Mouse (Mus musculus) CH12.LX (cell line): ENCODE data around the gene Cacna1b. TPM values are rescaled to one million over a fixed set of nuclear protein-coding genes. Genes with fewer than 3 reads are reported as not detected.
A peak's percentile ranks its signal among the peaks of the same experiment; 100 is the strongest.

ENCODE experiments used
- DNase-seq: peaks from one replicate; pipeline ENCODE4 v3.0.0-alpha.2; 2013; ENCODE audit errors: extremely low read depth
- H3K27ac ChIP-seq: 2 replicates; pipeline ENCODE4 v1.5.1; 2012; ENCODE audit warnings: low read depth, mild to moderate bottlenecking, control low read depth, moderate library complexity; ENCODE audit not compliant: insufficient read depth
- H3K27me3 ChIP-seq: replicated peaks from 2 replicates; pipeline ENCODE3; 2012; ENCODE audit warnings: inconsistent platforms
- H3K36me3 ChIP-seq, 2 experiments: replicated peaks in 1 of 2; 2 replicates each; pipeline versions ENCODE3 to v1.6.1; 2012; ENCODE audit warnings: inconsistent platforms in 1 of 2, low read length in 1 of 2, mild to moderate bottlenecking in 1 of 2, mixed read lengths in 1 of 2, moderate library complexity in 1 of 2; ENCODE audit not compliant: control insufficient read depth in 1 of 2, insufficient read depth in 1 of 2
- H3K4me1 ChIP-seq, 2 experiments: 2 replicates each; pipeline ENCODE4 v1.6.1; 2012; ENCODE audit warnings: inconsistent platforms in 1 of 2, moderate library complexity in 1 of 2; ENCODE audit not compliant: insufficient read depth in 2 of 2, control insufficient read depth in 1 of 2
- H3K4me2 ChIP-seq: 2 replicates; pipeline ENCODE4 v1.6.1; 2012; ENCODE audit warnings: low read depth, mild to moderate bottlenecking, control low read depth; ENCODE audit not compliant: poor library complexity, insufficient read depth, severe bottlenecking
- H3K4me3 ChIP-seq, 3 experiments: fragments of 150-350 bp in 1 of 3; sonication (generic) in 1 of 3; replicated peaks in 1 of 3; 2 replicates each; pipeline versions ENCODE3 to v1.5.1; 2011 to 2012; ENCODE audit warnings: low read depth in 2 of 3, low read length in 2 of 3, mild to moderate bottlenecking in 2 of 3, moderate library complexity in 2 of 3, control low read depth in 1 of 3, improper control_type of control experiment in 1 of 3, inconsistent platforms in 1 of 3, mixed read lengths in 1 of 3; ENCODE audit not compliant: poor library complexity in 1 of 3
- H3K79me2 ChIP-seq: replicated peaks from 2 replicates; pipeline ENCODE4 v1.6.1; 2012; ENCODE audit warnings: mild to moderate bottlenecking, moderate library complexity; ENCODE audit not compliant: control insufficient read depth, poor library complexity, insufficient read depth, severe bottlenecking; ENCODE audit errors: extremely low read depth
- H3K9ac ChIP-seq: 2 replicates; pipeline ENCODE4 v1.6.1; 2012; ENCODE audit warnings: low read depth, mild to moderate bottlenecking, control low read depth, moderate library complexity; ENCODE audit not compliant: insufficient read depth
- H3K9me3 ChIP-seq: replicated peaks from 2 replicates; pipeline ENCODE3; 2012; ENCODE audit warnings: low read length, inconsistent platforms, mixed read lengths
- CHD1 ChIP-seq: IDR thresholded peaks from 2 replicates; pipeline ENCODE4 v1.6.1; 2012; ENCODE audit warnings: low read depth, low read length, improper control_type of control experiment, inconsistent platforms
- CHD2 ChIP-seq: IDR thresholded peaks from 2 replicates; pipeline ENCODE4 v1.6.1; 2011; ENCODE audit warnings: low read length, improper control_type of control experiment
- CTCF ChIP-seq, 2 experiments: IDR thresholded peaks in 1 of 2; conservative IDR thresholded peaks in 1 of 2; 2 replicates each; pipeline ENCODE4 v1.5.1; 2011 to 2012; ENCODE audit warnings: low read depth in 2 of 2, low read length in 2 of 2, improper control_type of control experiment in 1 of 2, inconsistent platforms in 1 of 2, mild to moderate bottlenecking in 1 of 2, moderate library complexity in 1 of 2
- ELF1 ChIP-seq: IDR thresholded peaks from 2 replicates; pipeline ENCODE4 v1.6.1; 2014; ENCODE audit warnings: low read depth, mild to moderate bottlenecking, inconsistent platforms, low read length, improper control_type of control experiment
- HCFC1 ChIP-seq: IDR thresholded peaks from 2 replicates; pipeline ENCODE4 v1.6.1; 2012; ENCODE audit warnings: low read depth, mild to moderate bottlenecking, inconsistent platforms, low read length, improper control_type of control experiment
- IRF4 ChIP-seq: IDR thresholded peaks from 2 replicates; pipeline ENCODE4 v1.6.1; 2014; ENCODE audit warnings: low read depth, mild to moderate bottlenecking, inconsistent platforms, low read length, improper control_type of control experiment
- JUN ChIP-seq: IDR thresholded peaks from 2 replicates; pipeline ENCODE4 v1.6.1; 2011; ENCODE audit warnings: low read depth, mild to moderate bottlenecking, low read length, improper control_type of control experiment, moderate library complexity; ENCODE audit not compliant: insufficient read depth
- JUND ChIP-seq: conservative IDR thresholded peaks from 2 replicates; pipeline ENCODE4 v1.6.1; 2011; ENCODE audit warnings: low read depth, low read length, improper control_type of control experiment
- MAFK ChIP-seq: IDR thresholded peaks from 2 replicates; pipeline ENCODE4 v1.6.1; 2011; ENCODE audit warnings: low read length, improper control_type of control experiment; ENCODE audit not compliant: insufficient replicate concordance
- MAX ChIP-seq: IDR thresholded peaks from 2 replicates; pipeline ENCODE4 v1.6.1; 2011; ENCODE audit warnings: low read length, improper control_type of control experiment
- MAZ ChIP-seq: IDR thresholded peaks from 2 replicates; pipeline ENCODE4 v1.6.1; 2012; ENCODE audit warnings: low read depth, mild to moderate bottlenecking, inconsistent platforms, low read length, improper control_type of control experiment, moderate library complexity
- MEF2A ChIP-seq: IDR thresholded peaks from 2 replicates; pipeline ENCODE4 v1.6.1; 2014; ENCODE audit warnings: low read depth, mild to moderate bottlenecking, inconsistent platforms, low read length, improper control_type of control experiment, borderline replicate concordance
- MXI1 ChIP-seq: IDR thresholded peaks from 2 replicates; pipeline ENCODE4 v1.6.1; 2011; ENCODE audit warnings: mild to moderate bottlenecking, low read depth, low read length, improper control_type of control experiment
- NELFE ChIP-seq: IDR thresholded peaks from 2 replicates; pipeline ENCODE4 v1.6.1; 2011; ENCODE audit warnings: low read depth, low read length, improper control_type of control experiment
- NRF1 ChIP-seq: IDR thresholded peaks from 2 replicates; pipeline ENCODE4 v1.6.1; 2014; ENCODE audit warnings: low read depth, mild to moderate bottlenecking, inconsistent platforms, low read length, improper control_type of control experiment, moderate library complexity
- RCOR1 ChIP-seq: conservative IDR thresholded peaks from 2 replicates; pipeline ENCODE4 v1.6.1; 2012; ENCODE audit warnings: low read depth, mild to moderate bottlenecking, inconsistent platforms, low read length, improper control_type of control experiment
- SMC3 ChIP-seq: IDR thresholded peaks from 2 replicates; pipeline ENCODE4 v1.6.1; 2011; ENCODE audit warnings: low read depth, low read length, improper control_type of control experiment
- TCF12 ChIP-seq: IDR thresholded peaks from 2 replicates; pipeline ENCODE4 v1.6.1; 2014; ENCODE audit warnings: low read depth, mild to moderate bottlenecking, inconsistent platforms, low read length, improper control_type of control experiment
- UBTF ChIP-seq: IDR thresholded peaks from 2 replicates; pipeline ENCODE4 v1.6.1; 2012; ENCODE audit warnings: low read depth, mild to moderate bottlenecking, inconsistent platforms, low read length, improper control_type of control experiment, moderate library complexity
- USF1 ChIP-seq: IDR thresholded peaks from 2 replicates; pipeline ENCODE4 v1.6.1; 2014; ENCODE audit warnings: low read depth, mild to moderate bottlenecking, inconsistent platforms, low read length, improper control_type of control experiment
- ZKSCAN1 ChIP-seq: IDR thresholded peaks from 2 replicates; pipeline ENCODE4 v1.6.1; 2012; ENCODE audit warnings: low read depth, inconsistent platforms, low read length, improper control_type of control experiment, borderline replicate concordance
- dilution Hi-C: fragments of 300-500 bp; cut with MboI; formaldehyde crosslinking; loops from 2 replicates; pipeline ENCODE4 v1.14.3; 2020; ENCODE audit warnings: low sequenced_read_pairs; ENCODE audit not compliant: extremely low pct_unique_long_range_greater_than_20kb, extremely low pct_ligation_motif_present
- in situ Hi-C: fragments of 300-500 bp; cut with MboI; formaldehyde crosslinking; loops from 3 replicates; pipeline ENCODE4 v1.14.3; 2019; ENCODE audit warnings: low sequenced_read_pairs, low pct_ligation_motif_present, low pct_unique_long_range_greater_than_20kb, mixed read lengths
- polyA plus RNA-seq: library from polyadenylated mRNA; unstranded; fragments of >175 nt; gene quantifications from 2 replicates; pipeline ENCODE4 v1.2.1, GENCODE M21; 2012; ENCODE audit warnings: low read depth; ENCODE audit not compliant: insufficient read length
- total RNA-seq, 2 experiments: library from RNA; depleted of rRNA; stranded (reverse); fragments of 300-350 nt in 1 of 2; fragments of >200 nt in 1 of 2; gene quantifications; 2 replicates each; pipeline ENCODE4 v1.2.3; 2012 to 2014

The Cacna1b gene
- total and polyA plus RNA-seq, 3 experiments: 0.16 to 0.72 TPM; not detected in 1

GRCm38 (mm10) chr2:24680176-24680575 lies 82.8 kb downstream of the Cacna1b start:
- Histone ChIP-seq H3K27me3 (no peaks in the 10 kb centered on the region), H3K4me2 (no peak overlapping the region), H3K36me3 (no peaks in the 10 kb centered on the region), H3K9me3 (no peaks in the 10 kb centered on the region), H3K79me2 (no peaks in the 10 kb centered on the region), H3K4me1 (peaks cover 0 to 8% of the 10 kb centered on the region in 2 experiments; a peak in 2 of 4 replicates), H3K27ac (no peak overlapping the region), H3K4me3 (no peak overlapping the region), H3K9ac (no peak overlapping the region)
- dilution Hi-C loops (no loop called here), in situ Hi-C loops (no loop called here)
- DNase-seq: no peak
- no peak for TF ChIP-seq CTCF (conservative IDR thresholded peaks at IDR 0.05 in 1 of 2, IDR thresholded peaks at IDR 0.05 in 1 of 2; ENCODE audit: low read depth in 2 of 2, low read length in 2 of 2)
- no peak for TF ChIP-seq MAFK
- TF ChIP-seq JUND: no peak
- TF ChIP-seq HCFC1: no peak
- no peak for TF ChIP-seq SMC3
- TF ChIP-seq MEF2A: no peak
- no peak for TF ChIP-seq NELFE
- no peak for TF ChIP-seq ZKSCAN1
- no peak for TF ChIP-seq UBTF
- TF ChIP-seq CHD2: no peak
- TF ChIP-seq MAZ: no peak
- no peak for TF ChIP-seq TCF12
- no peak for TF ChIP-seq MAX
- no peak for TF ChIP-seq RCOR1
- TF ChIP-seq CHD1: no peak
- TF ChIP-seq JUN: no peak
- TF ChIP-seq USF1: no peak

DNA sequence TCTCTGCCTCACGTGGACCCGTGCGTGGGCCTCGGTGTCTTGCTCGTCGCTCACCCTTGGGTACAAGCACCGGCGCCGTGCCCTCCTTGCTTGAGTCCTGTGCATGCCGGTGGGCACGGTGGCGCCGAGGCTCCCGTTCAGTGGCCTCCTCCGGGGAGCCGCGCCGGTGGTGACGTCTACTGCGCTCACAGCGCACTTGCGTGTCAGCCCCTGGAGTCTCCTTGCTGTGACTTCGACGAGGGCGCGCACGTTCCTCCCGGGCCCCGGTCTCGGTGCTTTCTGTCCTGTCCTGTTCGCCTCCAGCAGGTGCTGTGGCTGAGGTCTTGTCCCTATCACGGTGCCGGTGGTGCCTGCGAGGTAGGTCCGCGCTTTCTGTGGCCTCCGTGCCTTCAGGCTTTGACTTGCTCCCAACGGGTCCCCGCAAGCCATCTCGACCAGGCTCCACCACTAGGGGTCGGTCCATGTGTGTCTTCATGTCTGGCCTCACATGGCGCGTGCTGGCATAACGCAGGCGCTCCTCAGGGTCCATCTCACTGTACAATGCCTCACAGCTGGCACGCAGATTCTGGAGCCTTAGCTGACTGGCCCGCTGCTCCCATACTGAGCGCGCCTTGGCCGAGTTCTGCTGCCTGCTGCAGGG lies 83.8 kb downstream of the Cacna1b start:
- DNase-seq: no peak
- TF ChIP-seq SMC3: peak; percentile 13; the same call in 1 of the 2 replicates
- TF ChIP-seq ELF1: no peak
- no peak for TF ChIP-seq NRF1
- no peak for TF ChIP-seq IRF4
- TF ChIP-seq MXI1: no peak
- TF ChIP-seq MEF2A: no peak
- TF ChIP-seq CTCF (conservative IDR thresholded peaks at IDR 0.05 in 1 of 2, IDR thresholded peaks at IDR 0.05 in 1 of 2; ENCODE audit: low read depth in 2 of 2, low read length in 2 of 2): peak in 1 of 2 experiments; percentile 28; a peak in 1 of 4 replicates
- H3K79me2 ChIP-seq: no peaks in the 10 kb centered on the region
- dilution Hi-C loops: no loop called here
- in situ Hi-C loops: no loop called here
- H3K9me3 ChIP-seq: no peaks in the 10 kb centered on the region
- no peaks in the 10 kb centered on the region for H3K27me3 ChIP-seq
- H3K9ac ChIP-seq: no peak overlapping the region
- H3K27ac ChIP-seq: no peak overlapping the region
- peaks cover 0 to 14% of the 10 kb centered on the region in 2 experiments; a peak in 2 of 4 replicates for H3K4me1 ChIP-seq
- no peak overlapping the region for H3K4me3 ChIP-seq
- H3K4me2 ChIP-seq: no peak overlapping the region
- H3K36me3 ChIP-seq: no peaks in the 10 kb centered on the region
